Mouse (Mus musculus) intestine, postnatal 0 days (tissue): ENCODE measurements at regions not wholly inside any gene's neighbourhood (a gene's known extent, or its start where the extent isn't known, plus 50 kb on each side); places are given as distances from the start of the nearest gene placed in this dataset.
A peak's percentile ranks its signal among the peaks of the same experiment; 100 is the strongest.

Experiments
- ATAC-seq: fragments of 200-750 bp; cut with Nextera tagmentation; 2 replicates; pipeline ENCODE4 v1.8.0; 2017; ENCODE audit warnings: mild to moderate bottlenecking, moderate TSS enrichment, moderate library complexity
- H3K27ac ChIP-seq: fragments of 300-500 bp; sonication (generic); 2 replicates; pipeline ENCODE4 v1.5.1; 2014; ENCODE audit warnings: mild to moderate bottlenecking, low read depth, low read length, moderate library complexity
- H3K27me3 ChIP-seq: fragments of 300-500 bp; sonication (generic); replicated peaks from 2 replicates; pipeline ENCODE4 v1.6.1; 2014; ENCODE audit warnings: low read length, mixed read lengths; ENCODE audit not compliant: control insufficient read depth, insufficient read depth
- H3K36me3 ChIP-seq: fragments of 300-500 bp; sonication (generic); 2 replicates; pipeline ENCODE4 v1.6.1; 2014; ENCODE audit warnings: mild to moderate bottlenecking, moderate library complexity; ENCODE audit not compliant: control insufficient read depth, insufficient read depth
- H3K4me1 ChIP-seq: fragments of 300-500 bp; sonication (generic); replicated peaks from 2 replicates; pipeline ENCODE4 v1.6.1; 2014; ENCODE audit warnings: antibody characterized with exemption, low read length, mixed read lengths; ENCODE audit not compliant: control insufficient read depth, insufficient read depth
- H3K4me2 ChIP-seq: fragments of 300-500 bp; sonication (generic); replicated peaks from 2 replicates; pipeline ENCODE4 v1.6.1; 2014; ENCODE audit warnings: low read depth, mild to moderate bottlenecking, moderate library complexity
- H3K4me3 ChIP-seq: fragments of 300-500 bp; sonication (generic); 2 replicates; pipeline ENCODE4 v1.5.1; 2014; ENCODE audit warnings: low read depth, low read length
- H3K9ac ChIP-seq: fragments of 300-500 bp; sonication (generic); 2 replicates; pipeline ENCODE4 v1.6.1; 2014; ENCODE audit warnings: mild to moderate bottlenecking, low read depth, low read length
- H3K9me3 ChIP-seq: fragments of 300-500 bp; sonication (generic); 2 replicates; pipeline ENCODE4 v1.6.1; 2016; ENCODE audit warnings: mixed run types; ENCODE audit not compliant: control insufficient read depth
- CTCF ChIP-seq: sonication (generic); IDR thresholded peaks from 2 replicates; pipeline ENCODE4 v1.5.1; 2016; ENCODE audit warnings: low read depth, mild to moderate bottlenecking, control low read depth, antibody characterized with exemption, moderate library complexity
- WGBS: fragments of 180-500 bp; shearing (Covaris S2); extraction: QIAGEN DNeasy Blood & Tissue Kit; methylation state at CpG from one replicate; pipeline ENCODE4 v1.1.7; 2014; 5-methylcytosine and 5-hydroxymethylcytosine counted together

GRCm38 (mm10) chr1:92324091-92324950 lies 128.8 kb upstream of the Hdac4 start:
- ATAC-seq: no peak

GRCm38 (mm10) chr1:92317131-92317530 lies 121.6 kb upstream of the Hdac4 start:
- no peaks in the 10 kb centered on the region for H3K9me3 ChIP-seq
- no peak for TF ChIP-seq CTCF
- 0 out of 2 replicates have a peak, but pooled peaks have one; percentile 31 for ATAC-seq
- H3K4me3 ChIP-seq: no peak overlapping the region
- H3K4me1 ChIP-seq: no peaks in the 10 kb centered on the region
- no peaks in the 10 kb centered on the region for H3K36me3 ChIP-seq
- H3K9ac ChIP-seq: no peak overlapping the region
- 71% methylated on average over 4 of the region's 4 CpGs for WGBS
- no peak overlapping the region for H3K4me2 ChIP-seq
- H3K27ac ChIP-seq: no peak overlapping the region
- H3K27me3 ChIP-seq: 0 out of 2 replicates have a peak, but pooled peaks cover under 1% of the 10 kb centered on the region

More at GRCm38 (mm10) chr1:92324091-92324950, 128.8 kb upstream of the Hdac4 start:
- Histone ChIP-seq H3K27me3 (no peaks in the 10 kb centered on the region), H3K4me3 (no peak overlapping the region), H3K4me2 (no peak overlapping the region), H3K9ac (no peak overlapping the region), H3K9me3 (no peaks in the 10 kb centered on the region), H3K36me3 (no peaks in the 10 kb centered on the region), H3K27ac (no peak overlapping the region), H3K4me1 (no peaks in the 10 kb centered on the region)
- WGBS: 72% methylated on average over 14 of the region's 14 CpGs
- no peak for TF ChIP-seq CTCF

- Histone ChIP-seq H3K27me3 (0 out of 2 replicates have a peak, but pooled peaks cover 4% of the 10 kb centered on the region), H3K36me3 (no peaks in the 10 kb centered on the region), H3K9me3 (no peaks in the 10 kb centered on the region), H3K27ac (no peak overlapping the region), H3K4me1 (no peaks in the 10 kb centered on the region), H3K4me3 (no peak overlapping the region), H3K4me2 (0 out of 2 replicates have a peak overlapping the region, but pooled peaks have one; percentile 4), H3K9ac (no peak overlapping the region)
- no peak for ATAC-seq
- 23% methylated on average over 10 of the region's 10 CpGs for WGBS
- TF ChIP-seq CTCF: no peak
Measured at GRCm38 (mm10) chr1:92316191-92316723, 120.8 kb upstream of the Hdac4 start.

- no peak overlapping the region for H3K9ac ChIP-seq
- H3K36me3 ChIP-seq: no peaks in the 10 kb centered on the region
- no peak for TF ChIP-seq CTCF
- H3K27me3 ChIP-seq: 0 out of 2 replicates have a peak, but pooled peaks cover 4% of the 10 kb centered on the region
- no peak for ATAC-seq
- no peaks in the 10 kb centered on the region for H3K9me3 ChIP-seq
- no peaks in the 10 kb centered on the region for H3K4me1 ChIP-seq
- no peak overlapping the region for H3K4me2 ChIP-seq
- WGBS: 69% methylated on average over 16 of the region's 16 CpGs
- no peak overlapping the region for H3K4me3 ChIP-seq
- no peak overlapping the region for H3K27ac ChIP-seq
Measured at GRCm38 (mm10) chr1:92313001-92313597, 117.6 kb upstream of the Hdac4 start.

- Histone ChIP-seq H3K9me3 (no peaks in the 10 kb centered on the region), H3K9ac (no peak overlapping the region), H3K27me3 (0 out of 2 replicates have a peak, but pooled peaks cover 4% of the 10 kb centered on the region), H3K27ac (no peak overlapping the region), H3K4me3 (no peak overlapping the region), H3K4me1 (no peaks in the 10 kb centered on the region), H3K4me2 (no peak overlapping the region), H3K36me3 (no peaks in the 10 kb centered on the region)
- no peak for ATAC-seq
- no peak for TF ChIP-seq CTCF
- 89% methylated on average over 2 of the region's 2 CpGs for WGBS
Measured at GRCm38 (mm10) chr1:92309883-92310282, 114.4 kb upstream of the Hdac4 start.

GRCm38 (mm10) chr1:92309381-92309780 lies 113.9 kb upstream of the Hdac4 start:
- TF ChIP-seq CTCF: no peak
- H3K4me1 ChIP-seq: no peaks in the 10 kb centered on the region
- H3K27ac ChIP-seq: no peak overlapping the region
- no peak overlapping the region for H3K4me3 ChIP-seq
- no peaks in the 10 kb centered on the region for H3K9me3 ChIP-seq
- 88% methylated on average over 6 of the region's 6 CpGs for WGBS
- no peak overlapping the region for H3K4me2 ChIP-seq
- ATAC-seq: no peak
- H3K27me3 ChIP-seq: 0 out of 2 replicates have a peak, but pooled peaks cover 4% of the 10 kb centered on the region
- H3K9ac ChIP-seq: no peak overlapping the region
- no peaks in the 10 kb centered on the region for H3K36me3 ChIP-seq
